Mouse (Mus musculus): ENCODE results near the gene Rnaset2a. TPM values are rescaled to one million over a fixed set of nuclear protein-coding genes. Genes with fewer than 3 reads are reported as not detected.

Gene Rnaset2a
- total RNA-seq, 1 experiment from 2014 or later: 20.8 TPM

Other genes starting within 250 kb of the Rnaset2a start
- gene Tagap, start 222.1 kb downstream of the Rnaset2a start, total RNA-seq (2017): 83.2 and 88.4 TPM in 2 replicates
- gene Rsph3a, start 202.5 kb downstream of the Rnaset2a start, total RNA-seq (2017): 22.2 and 28.2 TPM in 2 replicates
- 3.6 and 6.1 TPM in 2 replicates for gene Gm49673, start 309 bp downstream of the Rnaset2a start, total RNA-seq (2017)
- 69.4 and 71.3 TPM in 2 replicates for gene Fgfr1op, start 17.4 kb upstream of the Rnaset2a start, total RNA-seq (2017)
- gene Ccr6, start 87.9 kb upstream of the Rnaset2a start, total RNA-seq (2017): 73.4 and 82.4 TPM in 2 replicates
- gene Mpc1, start 134.8 kb upstream of the Rnaset2a start, total RNA-seq (2017): 113 and 123 TPM in 2 replicates
- gene Sft2d1, start 163.0 kb upstream of the Rnaset2a start, total RNA-seq (2017): 48.1 and 73.9 TPM in 2 replicates
- 0.98 and 1.5 TPM in 2 replicates for gene Prr18, start 189.4 kb upstream of the Rnaset2a start, total RNA-seq (2017)
- gene T2, start 207.9 kb upstream of the Rnaset2a start, total RNA-seq (2017): not detected in 2 replicates